Comparison of ENCODE assay signal across 8 mouse cellular contexts in the genomic region with DNA sequence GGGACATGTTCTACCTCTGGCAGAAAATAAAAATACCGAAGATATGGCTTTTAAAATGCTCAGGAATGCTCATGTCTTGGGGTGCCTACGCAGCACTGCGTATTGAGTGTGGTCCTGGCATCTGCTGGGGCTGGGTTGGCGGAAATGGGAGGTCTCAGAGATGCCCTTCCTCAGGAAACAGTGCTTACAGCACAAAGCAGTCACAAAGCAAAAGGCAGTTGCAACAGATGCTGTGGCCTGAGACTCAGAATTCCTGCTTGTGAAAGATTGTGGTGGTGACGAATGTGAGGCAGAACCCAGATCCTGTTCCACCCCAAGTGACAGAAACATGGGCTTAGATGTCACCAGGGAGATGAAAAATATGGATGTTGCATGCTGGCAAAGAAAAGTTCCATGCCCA. TPM values are rescaled to one million over a fixed set of nuclear protein-coding genes. Genes with fewer than 3 reads are reported as not detected.
DNase-seq lines count a peak whose midpoint lies in the region; ATAC-seq and TF ChIP-seq lines count a peak whose summit lies in the region.
"Had no signal": no experiment of that assay in that cellular context is flagged by ENCODE, and none has a peak within 500 bp of the region (broad histone marks: within the 10 kb centered on the region; RNA-seq: fewer than 3 reads in every experiment).

No protein-coding gene starts in this region.

- peaks cover 7% of the 10 kb centered on the region for H3K79me2 ChIP-seq in myocyte (ENCODE audit: control insufficient read depth, insufficient read depth)

- no peak overlapping the region for H3K4me3 ChIP-seq in liver, embryonic 14.5 days (ENCODE audit: insufficient read depth in 1 of 2, low read depth in 2 of 2, low read length in 2 of 2)
- H3K4me3 ChIP-seq in myocyte: no peak overlapping the region
- no peak overlapping the region for H3K4me3 ChIP-seq in limb, embryonic 10.5 days
- H3K4me3 ChIP-seq: limb, embryonic 15.5 days had no signal

- H3ac ChIP-seq in myocyte (ENCODE audit: control insufficient read depth, insufficient read length): no peak overlapping the region

- no peak overlapping the region for H3K9ac ChIP-seq in liver, embryonic 14.5 days (replicated peaks)
- H3K9ac ChIP-seq: limb, embryonic 15.5 days had no signal

- H3K9me3 ChIP-seq in liver, embryonic 14.5 days (ENCODE audit: control insufficient read depth, low read length): no peaks in the 10 kb centered on the region
- H3K9me3 ChIP-seq in limb, embryonic 10.5 days (replicated peaks): no peaks in the 10 kb centered on the region
- H3K9me3 ChIP-seq: limb, embryonic 15.5 days had no signal

- peaks cover 6 to 23% of the 10 kb centered on the region in 2 experiments for H3K4me1 ChIP-seq in liver, embryonic 14.5 days (replicated peaks; ENCODE audit: control insufficient read depth in 2 of 2, insufficient read depth in 2 of 2, low read length in 1 of 2)
- H3K4me1 ChIP-seq in limb, embryonic 10.5 days: peaks cover 8% of the 10 kb centered on the region; the same call in 1 of the 2 replicates

- no peak for TF ChIP-seq POLR2A in myocyte (IDR thresholded peaks at IDR 0.05; ENCODE audit: insufficient read length, low read depth)

- TF ChIP-seq EP300 in liver, embryonic 14.5 days (IDR thresholded peaks at IDR 0.05; ENCODE audit: low read depth): 0 out of 2 replicates have a peak, but pooled peaks have one; percentile 19

- 23% methylated on average over 5 of the region's 5 CpGs for WGBS in liver, embryonic 14.5 days (ENCODE audit: insufficient replicate concordance)
- WGBS in limb, embryonic 10.5 days: 86% methylated on average over 5 of the region's 5 CpGs

- no peak for TF ChIP-seq CTCF in liver, embryonic 14.5 days (IDR thresholded peaks at IDR 0.05; ENCODE audit: low read depth)

- H3K36me3 ChIP-seq in liver, embryonic 14.5 days (replicated peaks; ENCODE audit: control insufficient read depth, insufficient read depth, low read depth): no peaks in the 10 kb centered on the region
- H3K36me3 ChIP-seq in myocyte (ENCODE audit: control insufficient read depth, insufficient read depth): no peaks in the 10 kb centered on the region
- H3K36me3 ChIP-seq in limb, embryonic 10.5 days: no peaks in the 10 kb centered on the region
- H3K36me3 ChIP-seq: limb, embryonic 15.5 days had no signal

- peak; percentile 81 for ATAC-seq in granulocyte monocyte progenitor cell, adult 5-6 weeks (replicated peaks; ENCODE audit: poor library complexity, severe bottlenecking)
- no peak for ATAC-seq in liver, embryonic 14.5 days (ENCODE audit: insufficient read depth)

- peak; percentile 31 to 32 for DNase-seq in adrenal gland, postnatal 36 days
- no peak for DNase-seq in liver, embryonic 14.5 days (ENCODE audit: low read depth in 3 of 3, low spot score in 3 of 3)
- DNase-seq in retina, embryonic 14.5 days (ENCODE audit: low spot score): no peak
- no peak for DNase-seq in cerebellum, adult 8-10 months
- DNase-seq in limb, embryonic 10.5 days (ENCODE audit: low spot score): no peak

- no peak overlapping the region for H3K4me2 ChIP-seq in liver, embryonic 14.5 days (ENCODE audit: low read depth)
- peak overlapping the region; percentile 32 for H3K4me2 ChIP-seq in myocyte (ENCODE audit: low read depth)
- H3K4me2 ChIP-seq: limb, embryonic 15.5 days had no signal

- no peaks in the 10 kb centered on the region for H3K27me3 ChIP-seq in liver, embryonic 14.5 days (ENCODE audit: control insufficient read depth, insufficient read depth, low read length)
- H3K27me3 ChIP-seq in myocyte (ENCODE audit: control insufficient read depth, insufficient read depth, insufficient read length): no peaks in the 10 kb centered on the region
- no peaks in the 10 kb centered on the region for H3K27me3 ChIP-seq in limb, embryonic 10.5 days (ENCODE audit: low read depth, poor library complexity, severe bottlenecking)
- H3K27me3 ChIP-seq: limb, embryonic 15.5 days had no signal

- no peak overlapping the region for H3K27ac ChIP-seq in liver, embryonic 14.5 days
- H3K27ac ChIP-seq in limb, embryonic 10.5 days: no peak overlapping the region
- H3K27ac ChIP-seq: limb, embryonic 15.5 days had no signal

TF ChIP-seq in myocyte, 11 proteins besides CTCF, POLR2A, EP300 and RAD21:
- TF ChIP-seq MYOG (IDR thresholded peaks at IDR 0.05; ENCODE audit: control insufficient read depth in 1 of 3, insufficient read depth in 1 of 3, insufficient read length in 2 of 3, low read depth in 2 of 3) (no peak), CEBPB (IDR thresholded peaks at IDR 0.05; ENCODE audit: insufficient read depth, poor library complexity, severe bottlenecking) (no peak), POLR2AphosphoS2 (IDR thresholded peaks at IDR 0.05; ENCODE audit: insufficient read length, low read depth) (no peak), MAX (IDR thresholded peaks at IDR 0.05; ENCODE audit: low read depth) (no peak), USF1 (IDR thresholded peaks at IDR 0.05; ENCODE audit: low read depth) (no peak), E2F4 (IDR thresholded peaks at IDR 0.05; ENCODE audit: insufficient read depth) (no peak), MYOD1 (IDR thresholded peaks at IDR 0.05; ENCODE audit: control insufficient read depth in 1 of 3, insufficient read length in 2 of 3, low read depth in 2 of 3) (no peak), SRF (IDR thresholded peaks at IDR 0.05; ENCODE audit: control insufficient read depth, insufficient read length, low read depth) (no peak), TCF12 (IDR thresholded peaks at IDR 0.05; ENCODE audit: insufficient read depth, poor library complexity, severe bottlenecking) (no peak), REST (IDR thresholded peaks at IDR 0.05; ENCODE audit: insufficient read depth, insufficient read length) (no peak)

RNA-seq across cellular contexts. Expression of a gene that starts 21.4 kb away (rescaled TPM):
- 1 to 10 TPM; 2.2 to 3.3 TPM for total RNA-seq in adrenal gland, postnatal 36 days (2021)
- total RNA-seq in granulocyte monocyte progenitor cell, adult 5-6 weeks (2014; fragmentation: Nextera tagmentation): 52.5 and 75.4 TPM in 2 replicates
- 84.4 and 85.7 TPM in 2 replicates for total RNA-seq in granulocyte monocyte progenitor cell, adult 5-6 weeks (2017)
- 0.61 and 1.2 TPM in 2 replicates for polyA plus RNA-seq in liver, embryonic 14.5 days (2012; rRNA removed)
- 2.5 and 2.8 TPM in 2 replicates for polyA plus RNA-seq in liver, embryonic 14.5 days (2014; fragmentation: Nextera tagmentation; extraction: Ambion mirVana)
- polyA plus RNA-seq in myocyte (2012; fragmentation: generic; extraction: Trizol): 0.95 TPM
- polyA plus RNA-seq in limb, embryonic 10.5 days (2016; fragmentation: Nextera tagmentation; extraction: Ambion mirVana): 3.0 and 3.4 TPM in 2 replicates

Comparison
In these comparisons a context has a peak if more than half of its experiments do, and no peak if none do; other contexts are left out.
1. DNase-seq: peak in adrenal gland, postnatal 36 days (2 of 2); none in liver, embryonic 14.5 days (0 of 3), retina, embryonic 14.5 days (single experiment), cerebellum, adult 8-10 months (single experiment) and limb, embryonic 10.5 days (single experiment).